Mouse (Mus musculus): ENCODE data around the gene E2f1.

- no peak for TF ChIP-seq EP300 (IDR thresholded peaks at IDR 0.05; ENCODE audit: low read depth)
- TF ChIP-seq CTCF (IDR thresholded peaks at IDR 0.05; ENCODE audit: low read depth): no peak
Observed at GRCm38 (mm10) chr2:154510141-154510540, 59.6 kb downstream of the E2f1 start.

Data from liver, postnatal 0 days (tissue).